Mouse (Mus musculus) heart, adult 2 months (tissue): Measurements from ENCODE around the gene Rad51d. TPM values are rescaled to one million over a fixed set of nuclear protein-coding genes. Genes with fewer than 3 reads are reported as not detected.

ENCODE experiments used
- DNase-seq, 2 experiments: peaks; one replicate each; pipeline ENCODE4 v3.0.0; 2021
- H3K27ac ChIP-seq: fragments of 200-600 bp; 2 replicates; pipeline ENCODE4 v1.8.1; 2022
- H3K27me3 ChIP-seq: fragments of 200-500 bp; 2 replicates; pipeline ENCODE4 v1.6.1; 2012; ENCODE audit warnings: mild to moderate bottlenecking, low read length, inconsistent platforms, mixed read lengths; ENCODE audit not compliant: control insufficient read depth, insufficient read depth
- H3K36me3 ChIP-seq: fragments of 200-500 bp; 2 replicates; pipeline ENCODE4 v1.6.1; 2012; ENCODE audit warnings: low read length, inconsistent platforms; ENCODE audit not compliant: control insufficient read depth, insufficient read depth
- H3K4me1 ChIP-seq: fragments of 200-500 bp; 2 replicates; pipeline ENCODE4 v1.6.1; 2011; ENCODE audit warnings: low read length; ENCODE audit not compliant: control insufficient read depth, insufficient read depth
- H3K4me3 ChIP-seq: fragments of 200-600 bp; 2 replicates; pipeline ENCODE4 v1.8.1; 2022
- H3K79me2 ChIP-seq: fragments of 200-500 bp; replicated peaks from 2 replicates; pipeline ENCODE4 v1.6.1; 2012; ENCODE audit warnings: mild to moderate bottlenecking, inconsistent platforms, low read length, moderate library complexity, mixed read lengths; ENCODE audit not compliant: control insufficient read depth, insufficient read depth
- H3K9ac ChIP-seq: fragments of 200-500 bp; 2 replicates; pipeline ENCODE4 v1.6.1; 2012; ENCODE audit warnings: low read depth, mild to moderate bottlenecking, control low read depth, inconsistent platforms, low read length, mixed read lengths
- CTCF ChIP-seq: fragments of 200-600 bp; IDR thresholded peaks from 2 replicates; pipeline ENCODE4 v1.8.1; 2022; ENCODE audit warnings: antibody characterized with exemption, mild to moderate bottlenecking, moderate library complexity
- EP300 ChIP-seq: fragments of 200-500 bp; IDR thresholded peaks from 2 replicates; pipeline ENCODE4 v1.6.1; 2011; ENCODE audit warnings: low read depth, low read length, control low read depth; ENCODE audit not compliant: insufficient read depth
- POLR2A ChIP-seq: fragments of 200-500 bp; IDR thresholded peaks from 2 replicates; pipeline ENCODE4 v1.6.1; 2011; ENCODE audit warnings: mild to moderate bottlenecking, low read depth, low read length, control low read depth; ENCODE audit not compliant: insufficient read depth
- WGBS: fragments of 180-500 bp; shearing (Covaris S2); methylation state at CpG from one replicate; pipeline ENCODE4 v1.1.7; 2018; 5-methylcytosine and 5-hydroxymethylcytosine counted together
- intact Hi-C: fragments of 180-260 bp; cut with DNase I; formaldehyde crosslinking; loops from one replicate; pipeline ENCODE4 v1.15.1; 2025
- polyA plus RNA-seq: library from polyadenylated mRNA; depleted of rRNA; stranded (reverse); fragments of >200 nt; gene quantifications from 2 replicates; pipeline ENCODE4 v1.2.3, GENCODE M21; 2012
- total RNA-seq, 2 experiments: library from RNA; stranded (reverse); gene quantifications; 2 replicates each; pipeline ENCODE4 v1.2.3; 2021

Rad51d gene
- total and polyA plus RNA-seq, 3 experiments: 8.5 to 9.5 (median 8.6) TPM

DNA sequence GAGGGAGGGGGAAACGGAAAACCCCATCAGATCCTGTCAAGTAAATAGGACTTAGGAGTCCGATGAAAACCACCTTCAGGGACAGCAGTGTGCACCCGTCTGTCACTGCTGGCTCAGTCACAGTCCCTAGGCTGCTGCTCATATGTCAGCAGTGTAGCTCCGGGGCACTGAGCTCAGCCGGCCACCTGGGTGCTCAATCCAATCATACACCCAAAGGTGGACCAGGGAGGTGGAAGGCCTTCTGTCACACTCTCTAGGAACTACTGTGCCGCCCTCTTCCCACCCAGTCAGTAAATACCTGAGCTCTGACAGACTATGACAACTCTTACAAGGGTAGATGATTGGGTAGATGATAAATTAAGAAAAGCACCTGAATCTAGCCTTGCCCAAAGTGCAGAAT is 29.7 kb downstream of the Rad51d start:
- H3K79me2 ChIP-seq: 0 out of 2 replicates have a peak, but pooled peaks cover 1% of the 10 kb centered on the region
- TF ChIP-seq POLR2A: no peak
- no peak for TF ChIP-seq CTCF
- no peak for TF ChIP-seq EP300
- WGBS: 84% methylated on average over 6 of the region's 6 CpGs
- peaks cover 4% of the 10 kb centered on the region for H3K4me1 ChIP-seq
- H3K4me3 ChIP-seq: no peak overlapping the region
- no peaks in the 10 kb centered on the region for H3K27me3 ChIP-seq
- no peak overlapping the region for H3K9ac ChIP-seq
- intact Hi-C loops: no loop called here
- H3K27ac ChIP-seq: no peak overlapping the region
- DNase-seq: no peak
- no peaks in the 10 kb centered on the region; the same call in 1 of the 2 replicates for H3K36me3 ChIP-seq

DNA sequence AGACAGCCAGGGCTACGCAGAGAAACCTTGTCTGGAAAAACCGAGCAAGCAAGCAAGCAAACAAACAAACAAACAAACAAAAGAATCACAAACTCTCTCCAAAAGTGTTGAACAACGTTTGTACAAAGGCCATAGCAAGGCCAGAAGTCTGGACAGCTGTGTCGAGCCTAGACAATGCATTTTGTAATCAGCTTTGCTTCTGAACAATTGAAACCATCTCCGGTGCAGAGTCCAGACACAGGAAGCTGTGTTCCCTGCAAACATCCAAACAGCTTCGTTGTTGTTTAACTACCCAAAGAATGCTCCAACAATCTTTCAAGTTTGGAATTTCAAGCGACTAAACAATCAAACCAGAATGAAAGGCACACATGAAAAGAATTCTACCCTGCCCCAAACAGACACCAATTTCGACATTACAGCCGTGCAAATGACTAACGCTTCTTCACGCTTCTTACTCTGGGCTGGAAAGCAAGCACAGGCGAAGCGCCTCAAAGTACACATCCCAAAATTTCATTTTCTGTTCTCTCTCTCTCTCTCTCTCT is 33.0 kb downstream of the Rad51d start:
- WGBS: 55% methylated on average over 13 of the region's 13 CpGs
- intact Hi-C loops: no loop called here

DNA sequence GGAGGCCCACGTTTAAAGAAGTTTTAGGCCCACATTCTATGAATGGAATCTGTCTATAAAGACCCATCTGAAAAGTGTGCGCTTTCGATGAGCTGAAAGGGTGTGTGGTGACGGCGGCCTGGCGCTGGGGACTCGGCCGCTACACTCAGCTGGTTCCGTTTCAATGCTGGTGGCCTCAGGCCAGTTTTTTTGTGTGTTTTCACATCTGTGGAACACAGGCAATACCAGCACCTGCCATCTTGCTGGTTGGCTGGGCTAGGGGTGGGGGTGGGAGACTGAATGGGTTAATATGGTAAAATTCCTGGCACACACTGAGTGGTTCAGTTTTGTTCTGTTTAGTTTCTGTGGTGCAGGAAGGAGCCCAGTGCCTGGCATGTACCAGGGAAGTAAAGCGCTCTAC is 34.4 kb downstream of the Rad51d start:
- DNase-seq: no peak
- Histone ChIP-seq H3K4me1 (peaks cover 2% of the 10 kb centered on the region), H3K27me3 (no peaks in the 10 kb centered on the region), H3K9ac (no peak overlapping the region), H3K79me2 (no peaks in the 10 kb centered on the region; the same call in 1 of the 2 replicates), H3K27ac (no peak overlapping the region), H3K4me3 (no peak overlapping the region), H3K36me3 (no peaks in the 10 kb centered on the region; the same call in 1 of the 2 replicates)
- WGBS: 85% methylated on average over 10 of the region's 10 CpGs
- intact Hi-C loops: no loop called here
- TF ChIP-seq EP300 (no peak), POLR2A (no peak), CTCF (no peak)

More for the DNA sequence above, 33.0 kb downstream of the Rad51d start:
- no peak overlapping the region for H3K4me3 ChIP-seq
- no peaks in the 10 kb centered on the region for H3K27me3 ChIP-seq
- no peak for DNase-seq
- H3K79me2 ChIP-seq: peaks cover 1% of the 10 kb centered on the region; the same call in 1 of the 2 replicates
- TF ChIP-seq POLR2A (0 out of 2 replicates have a peak, but pooled peaks have one; percentile 20), CTCF (no peak)
- H3K9ac ChIP-seq: no peak overlapping the region
- H3K4me1 ChIP-seq: peaks cover 4% of the 10 kb centered on the region
- H3K36me3 ChIP-seq: no peaks in the 10 kb centered on the region; the same call in 1 of the 2 replicates
- peak overlapping the region; percentile 60 for H3K27ac ChIP-seq

GRCm38 (mm10) chr11:82855327-82855973 is 35.0 kb downstream of the Rad51d start:
- TF ChIP-seq CTCF: no peak
- no peak for TF ChIP-seq POLR2A
- no peak for TF ChIP-seq EP300
- no peak for DNase-seq
- no peak overlapping the region for H3K9ac ChIP-seq
- H3K36me3 ChIP-seq: no peaks in the 10 kb centered on the region; the same call in 1 of the 2 replicates
- intact Hi-C loops: no loop called here
- no peaks in the 10 kb centered on the region; the same call in 1 of the 2 replicates for H3K79me2 ChIP-seq
- WGBS: 89% methylated on average over 9 of the region's 9 CpGs
- no peaks in the 10 kb centered on the region for H3K27me3 ChIP-seq
- peaks cover 2% of the 10 kb centered on the region for H3K4me1 ChIP-seq
- no peak overlapping the region for H3K4me3 ChIP-seq
- H3K27ac ChIP-seq: no peak overlapping the region

DNA sequence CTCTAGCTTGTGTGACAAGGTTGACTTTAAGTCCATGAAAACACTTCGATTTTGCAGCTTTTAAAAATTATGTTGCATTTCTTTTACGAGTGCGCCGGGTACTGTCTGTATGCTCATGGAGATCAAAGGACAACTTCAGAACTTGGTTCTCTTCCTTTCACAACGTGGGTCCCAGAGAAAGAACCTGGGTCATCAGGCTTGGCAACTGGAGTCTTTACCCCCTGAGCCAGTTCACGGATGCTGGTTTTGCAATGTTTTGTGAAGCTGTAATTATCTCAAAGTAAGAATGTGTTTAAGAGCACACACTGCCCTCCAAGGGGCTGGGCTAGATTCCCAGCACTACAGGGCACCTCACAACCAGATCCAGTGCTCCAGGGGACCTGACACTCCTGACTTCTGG is 36.3 kb downstream of the Rad51d start:
- no peak for DNase-seq
- Histone ChIP-seq H3K36me3 (no peaks in the 10 kb centered on the region; the same call in 1 of the 2 replicates), H3K4me3 (no peak overlapping the region), H3K27ac (no peak overlapping the region), H3K9ac (no peak overlapping the region), H3K79me2 (no peaks in the 10 kb centered on the region; the same call in 1 of the 2 replicates), H3K4me1 (peaks cover 2% of the 10 kb centered on the region), H3K27me3 (no peaks in the 10 kb centered on the region)
- WGBS: 86% methylated on average over 6 of the region's 6 CpGs
- intact Hi-C loops: no loop called here
- TF ChIP-seq EP300 (no peak), CTCF (no peak), POLR2A (no peak)

- Histone ChIP-seq H3K27me3 (no peaks in the 10 kb centered on the region), H3K36me3 (no peaks in the 10 kb centered on the region; the same call in 1 of the 2 replicates), H3K4me3 (no peak overlapping the region), H3K79me2 (no peaks in the 10 kb centered on the region; the same call in 1 of the 2 replicates), H3K27ac (no peak overlapping the region), H3K4me1 (peaks cover 2% of the 10 kb centered on the region), H3K9ac (no peak overlapping the region)
- no peak for DNase-seq
- 92% methylated on average over 7 of the region's 7 CpGs for WGBS
- TF ChIP-seq EP300: no peak
- no peak for TF ChIP-seq CTCF
- no peak for TF ChIP-seq POLR2A
- intact Hi-C loops: no loop called here
These were observed 37.5 kb downstream of the Rad51d start for GRCm38 (mm10) chr11:82852958-82853357.
